Mouse (Mus musculus): ENCODE measurements around the gene Grcc10.
A peak's percentile ranks its signal among the peaks of the same experiment; 100 is the strongest.

The Grcc10 gene

GRCm38 (mm10) chr6:124740888-124741761 lies at the start of gene Grcc10:
TSS of gene Grcc10 (minus strand) at chr6:124741374.
- peak; percentile 90 for DNase-seq

DNA sequence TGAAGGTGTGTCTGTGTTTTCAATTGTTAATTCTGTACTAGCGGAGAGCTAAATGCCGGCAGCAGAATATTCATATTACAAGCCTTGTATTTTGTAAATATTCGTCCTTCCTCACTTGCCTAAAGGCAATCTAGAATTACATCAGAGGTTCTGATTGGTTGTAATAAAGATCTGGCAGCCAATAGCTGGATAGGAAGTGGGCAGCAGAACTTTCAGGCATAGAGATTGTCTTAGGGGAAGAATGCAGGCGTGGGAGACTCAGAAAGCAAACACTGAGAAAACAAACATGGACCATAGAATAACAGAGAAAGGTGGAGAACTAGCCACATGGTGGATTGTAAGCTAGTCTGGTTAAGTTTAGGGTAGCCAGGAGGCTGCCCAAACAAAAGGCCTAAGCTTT lies 48.9 kb upstream of the Grcc10 start:
- DNase-seq, result no peak

- no peak for DNase-seq
These were observed 48.3 kb upstream of the Grcc10 start for GRCm38 (mm10) chr6:124789519-124789918.

- DNase-seq, result no peak
These were observed 46.5 kb upstream of the Grcc10 start for GRCm38 (mm10) chr6:124787722-124788121.

DNA sequence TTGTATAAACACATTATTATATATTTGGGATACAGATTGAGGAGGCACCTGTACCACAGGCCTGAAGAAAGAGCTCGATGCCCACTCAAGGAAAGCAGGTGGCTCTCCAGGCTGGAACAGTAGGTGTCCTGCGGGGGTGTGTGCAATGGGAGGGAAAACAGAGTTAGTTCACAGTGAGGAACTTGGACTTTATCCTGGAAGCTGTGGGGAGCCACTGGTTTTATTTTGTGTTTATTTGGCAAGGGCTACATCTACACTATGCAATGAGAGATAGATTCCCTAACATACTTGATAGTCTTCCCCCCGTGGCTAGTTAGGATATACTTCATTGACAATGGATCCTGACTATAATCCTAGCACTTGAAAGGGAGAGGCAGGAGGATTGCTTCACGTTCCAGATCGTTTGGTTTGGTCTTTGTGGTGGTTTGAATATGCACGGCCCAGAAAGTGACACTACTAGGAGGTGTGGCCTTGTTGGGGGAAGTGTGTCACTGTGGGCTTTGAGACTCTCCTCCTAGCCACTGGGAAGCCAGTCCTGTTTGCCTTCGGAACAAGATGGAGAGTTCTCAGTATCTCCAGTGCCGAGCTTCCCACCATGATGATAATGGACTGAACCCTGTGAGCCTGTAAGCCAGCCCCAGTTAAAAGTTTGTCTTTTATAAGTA lies 45.7 kb upstream of the Grcc10 start:
- DNase-seq, result peak; percentile 95

GRCm38 (mm10) chr6:124782436-124782835 lies 41.3 kb upstream of the Grcc10 start:
- no peak for DNase-seq

DNA sequence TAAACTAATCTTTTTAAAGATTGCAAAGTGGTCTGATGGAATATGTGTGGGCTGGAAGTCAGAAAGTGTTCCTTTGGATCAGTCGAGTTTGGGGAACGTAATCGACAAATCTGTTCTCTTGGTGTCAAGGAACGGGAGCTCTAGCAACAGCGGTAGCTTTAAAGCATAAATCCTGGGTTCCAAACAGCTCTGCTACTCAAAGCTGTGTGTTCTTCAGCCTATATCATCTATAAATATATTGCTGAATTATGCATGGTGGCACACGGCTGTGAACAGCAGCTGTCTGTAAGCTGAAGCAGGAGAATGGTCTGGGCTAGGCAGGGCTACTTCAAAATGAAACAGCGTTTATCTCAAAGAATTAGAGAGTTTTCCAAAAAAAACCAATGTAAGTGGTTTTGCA lies 39.7 kb upstream of the Grcc10 start:
- DNase-seq, result no peak

- no peak for DNase-seq
These were observed 38.8 kb upstream of the Grcc10 start for GRCm38 (mm10) chr6:124779984-124780416.

DNA sequence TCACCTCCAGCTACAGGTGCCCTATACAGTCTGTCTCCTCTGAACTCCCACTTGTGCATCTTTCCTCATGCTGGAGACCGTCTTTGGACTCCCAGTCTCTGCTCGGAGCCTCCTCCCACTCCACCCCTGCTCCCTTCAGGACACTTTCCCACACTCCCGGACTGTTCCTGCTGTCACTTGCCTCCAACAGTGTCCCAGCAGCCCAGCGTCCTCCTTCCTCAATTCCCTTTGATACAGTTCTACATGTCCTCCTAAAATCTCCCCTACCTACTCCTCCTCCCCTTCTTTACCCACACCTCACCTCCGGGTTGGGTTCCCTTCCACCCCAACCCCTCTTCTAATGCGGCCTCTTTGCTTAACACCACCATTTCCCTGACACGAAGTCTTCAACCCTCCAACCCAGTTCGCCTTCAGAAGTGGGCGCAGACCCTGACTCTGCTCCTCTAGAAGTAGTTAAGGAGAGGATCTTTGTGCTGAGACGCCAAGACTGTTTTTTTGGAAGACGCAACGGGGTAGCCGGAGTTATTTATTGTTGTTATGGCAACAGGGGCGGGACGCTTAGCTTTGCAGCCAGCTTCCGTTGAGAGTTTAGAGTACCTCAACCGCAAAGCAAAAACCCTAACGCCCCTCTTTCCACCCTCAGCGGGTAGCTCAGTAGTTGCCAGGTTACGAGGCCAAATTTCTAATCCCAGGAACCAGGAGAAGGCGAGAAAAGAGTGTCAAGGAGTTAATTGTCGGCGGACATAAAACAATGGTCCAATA lies 38.2 kb upstream of the Grcc10 start, which contains the start of gene Lrrc23:
TSS of gene Lrrc23 (minus strand) at position 506 of the 762 bp plus-strand sequence.
- DNase-seq, result no peak

DNA sequence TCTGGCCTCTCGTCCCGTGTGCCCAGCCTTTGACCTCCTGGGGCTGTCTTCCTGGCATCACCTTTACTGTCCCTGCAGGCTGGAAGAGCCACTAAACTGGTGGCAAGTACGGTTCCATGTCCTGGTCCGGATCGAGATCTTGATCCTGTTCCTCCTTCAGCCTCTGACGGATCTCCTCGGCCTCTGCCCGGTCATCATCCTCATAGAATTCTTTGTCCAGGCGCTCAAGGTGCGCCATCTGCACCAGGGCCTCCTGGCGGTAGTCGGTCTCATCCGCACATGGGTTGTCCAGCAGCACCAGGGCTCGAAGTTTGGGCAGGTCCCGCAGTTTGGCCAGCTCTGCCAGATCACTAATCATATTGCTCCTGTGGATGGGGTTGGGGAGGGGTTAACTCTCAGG lies 29.3 kb upstream of the Grcc10 start:
- no peak for DNase-seq

DNA sequence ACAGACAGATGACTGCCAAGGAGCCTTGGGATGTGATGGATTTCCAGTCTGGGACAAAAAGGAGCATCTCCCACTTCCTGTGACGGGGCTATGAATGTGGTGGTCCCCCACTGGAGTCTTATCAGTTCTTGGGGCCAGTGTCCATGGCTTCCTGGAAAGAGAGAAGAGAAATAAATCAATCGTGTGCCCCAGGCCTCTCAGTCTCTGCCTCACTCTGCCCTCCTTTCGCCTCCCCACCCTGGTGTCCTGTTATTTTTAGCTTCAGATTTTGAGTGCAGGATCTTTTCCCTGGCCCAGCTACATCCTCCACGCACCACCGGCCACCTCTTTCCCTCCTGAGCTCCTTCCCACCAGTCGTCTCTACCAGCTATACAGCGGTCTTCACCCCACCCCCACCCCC lies 28.8 kb upstream of the Grcc10 start:
- no peak for DNase-seq

- peak; percentile 79 for DNase-seq
These were observed 28.1 kb upstream of the Grcc10 start, which contains the start of gene Eno2 for GRCm38 (mm10) chr6:124769101-124769765. TSS of gene Eno2 (minus strand) at chr6:124769673.

GRCm38 (mm10) chr6:124768704-124769044 lies 27.5 kb upstream of the Grcc10 start:
- DNase-seq, result no peak

DNA sequence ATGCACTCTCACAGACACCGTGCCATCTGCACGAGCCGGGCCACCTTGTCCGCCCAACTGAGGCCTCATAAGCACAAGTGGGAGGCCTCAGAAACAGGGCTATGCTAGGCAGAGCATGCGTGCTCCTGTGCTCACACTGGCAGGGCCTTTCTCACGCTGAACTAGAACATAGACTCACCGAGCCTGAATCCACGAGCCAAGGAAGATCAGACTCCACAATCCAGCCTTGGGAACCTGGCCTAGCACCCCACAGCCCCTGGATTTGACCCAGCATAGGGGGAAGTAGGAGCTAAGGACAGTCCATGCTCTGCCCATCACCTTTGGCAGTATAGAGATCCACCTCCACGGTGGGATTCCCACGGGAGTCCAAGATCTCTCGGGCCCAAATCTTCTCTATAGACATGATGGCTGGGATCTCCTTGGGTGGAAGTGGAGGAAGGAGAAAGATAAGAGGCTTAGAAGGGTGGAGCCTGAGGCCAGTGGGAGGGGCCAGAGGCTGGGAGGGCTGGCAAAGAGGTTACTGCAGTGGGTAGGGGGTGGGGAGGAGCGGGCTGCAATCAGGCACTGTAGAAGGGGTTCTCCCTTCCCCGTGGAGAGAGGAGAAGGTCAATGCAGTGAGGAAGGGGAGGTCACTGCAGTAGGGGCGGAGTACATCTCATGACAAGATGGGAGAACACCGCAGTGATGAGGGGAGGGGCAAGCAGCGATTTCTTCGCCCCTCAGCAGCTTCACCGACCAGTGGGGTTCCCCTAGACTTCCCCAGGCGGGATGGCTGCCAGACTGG lies 26.9 kb upstream of the Grcc10 start:
- peak; percentile 82 for DNase-seq

DNA sequence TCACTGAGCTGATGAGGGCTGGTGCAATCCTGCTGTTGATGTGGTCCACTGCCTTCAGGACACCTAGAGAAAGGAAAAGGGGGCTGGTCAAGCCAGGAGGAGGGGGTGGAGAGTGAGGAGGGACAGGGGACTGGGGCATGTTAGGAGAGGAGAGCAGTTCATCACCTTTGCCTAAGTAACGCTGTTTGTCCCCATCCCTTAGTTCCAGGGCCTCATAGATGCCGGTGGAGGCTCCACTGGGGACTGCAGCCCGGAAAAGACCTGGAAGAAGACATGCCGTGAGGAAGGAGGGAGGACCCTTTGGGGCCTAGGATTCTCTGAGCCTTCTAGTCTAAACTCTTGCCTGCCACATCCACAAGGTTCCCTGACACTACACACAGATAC lies 26.4 kb upstream of the Grcc10 start:
- no peak for DNase-seq

- no peak for DNase-seq
These were observed 24.8 kb upstream of the Grcc10 start for GRCm38 (mm10) chr6:124765951-124766350.

GRCm38 (mm10) chr6:124759259-124759658 lies 18.1 kb upstream of the Grcc10 start:
- peak; percentile 90 for DNase-seq

- peak; percentile 52 for DNase-seq
These were observed 17.7 kb upstream of the Grcc10 start for GRCm38 (mm10) chr6:124758849-124759232.

DNA sequence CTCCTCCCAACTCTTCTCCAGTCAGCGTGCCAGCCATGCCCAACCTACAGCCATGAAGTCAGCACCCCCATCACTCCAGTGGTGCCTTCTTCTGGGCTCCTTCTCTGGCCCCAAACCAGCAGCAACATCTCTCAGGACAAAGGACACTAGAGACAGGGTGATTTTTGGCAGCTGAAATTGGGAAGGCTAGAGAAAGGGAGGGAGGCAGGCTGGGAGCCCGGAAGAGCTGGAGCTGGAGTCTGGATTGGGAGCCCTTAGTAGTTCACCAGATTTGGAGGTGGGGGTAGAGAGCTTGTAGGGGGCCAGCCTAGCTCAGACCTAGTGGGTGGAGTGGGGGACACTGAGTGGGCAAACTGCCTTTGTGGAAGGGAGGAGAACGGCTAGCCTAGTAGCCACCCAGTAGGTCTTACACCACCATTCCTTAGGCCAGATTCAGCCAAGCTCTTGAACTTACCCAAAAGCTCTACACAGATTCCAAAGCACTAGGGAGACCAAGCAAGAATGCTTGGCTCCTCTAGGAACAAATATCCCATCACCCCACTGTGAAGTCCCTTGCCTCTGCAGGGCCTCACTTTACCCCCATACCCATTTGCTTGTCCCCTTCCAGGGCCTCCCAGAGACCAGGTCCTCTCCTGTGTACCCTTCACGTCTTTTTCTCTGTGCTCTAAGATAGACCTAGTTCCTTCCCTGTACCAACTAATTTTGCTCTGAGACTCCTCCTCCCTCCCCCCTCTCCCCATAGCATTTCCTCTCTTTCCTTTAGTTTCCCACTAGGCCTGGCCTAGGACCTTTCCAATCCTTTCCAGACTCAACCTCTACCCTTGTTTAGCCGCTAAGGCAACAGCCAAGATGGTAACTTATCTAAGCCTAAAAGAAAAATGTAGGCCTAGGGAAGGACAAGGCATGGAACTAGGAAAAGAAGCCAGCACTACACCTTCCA lies 17.0 kb upstream of the Grcc10 start:
- DNase-seq, result peak; percentile 87

GRCm38 (mm10) chr6:124757351-124757880 lies 16.2 kb upstream of the Grcc10 start:
- DNase-seq, result no peak
